ENCODE assay signal across 22 mouse cellular contexts in genomic region chr5:131422737-131423136, GRCm38 (mm10).
DNase-seq lines count a peak whose midpoint lies in the region; ATAC-seq and TF ChIP-seq lines count a peak whose summit lies in the region.
"Had no signal": no experiment of that assay in that cellular context is flagged by ENCODE, and none has a peak within 500 bp of the region (broad histone marks: within the 10 kb centered on the region; RNA-seq: fewer than 3 reads in every experiment).

No protein-coding gene starts in this region.

- H3K27me3 ChIP-seq in intestine, postnatal 0 days (replicated peaks; ENCODE audit: control insufficient read depth, insufficient read depth, low read length): no peaks in the 10 kb centered on the region
- no peaks in the 10 kb centered on the region for H3K27me3 ChIP-seq in intestine, embryonic 16.5 days (replicated peaks; ENCODE audit: control insufficient read depth, insufficient read depth, low read length)
- no peaks in the 10 kb centered on the region for H3K27me3 ChIP-seq in small intestine, adult 2 months (ENCODE audit: control insufficient read depth, insufficient read depth, low read length)
- H3K27me3 ChIP-seq in heart, embryonic 12.5 days (replicated peaks): no peaks in the 10 kb centered on the region
- H3K27me3 ChIP-seq: liver, embryonic 15.5 days; neural tube, embryonic 15.5 days had no signal

- in situ Hi-C loops in ES-E14 (cut with MboI; ENCODE audit: low sequenced_read_pairs in 2 of 2, unreplicated experiment in 2 of 2): loop anchor here in 1 of 2 experiments (10.0 kb wide), 3 partner anchors 258 to 558 kb away; no protein-coding TSS in a partner anchor

- no peaks in the 10 kb centered on the region for H3K9me3 ChIP-seq in intestine, postnatal 0 days (ENCODE audit: control insufficient read depth)
- H3K9me3 ChIP-seq in intestine, embryonic 16.5 days (ENCODE audit: control insufficient read depth, low read length): no peaks in the 10 kb centered on the region
- no peaks in the 10 kb centered on the region for H3K9me3 ChIP-seq in ES-E14 (ENCODE audit: control insufficient read depth, insufficient read depth, low read depth, low read length)
- peaks cover 6% of the 10 kb centered on the region for H3K9me3 ChIP-seq in heart, embryonic 12.5 days (replicated peaks)
- H3K9me3 ChIP-seq: embryonic facial prominence, embryonic 10.5 days; liver, embryonic 15.5 days; midbrain, embryonic 12.5 days; neural tube, embryonic 15.5 days had no signal

- H3K36me3 ChIP-seq in intestine, postnatal 0 days (ENCODE audit: control insufficient read depth, insufficient read depth): no peaks in the 10 kb centered on the region
- no peaks in the 10 kb centered on the region for H3K36me3 ChIP-seq in intestine, embryonic 16.5 days (ENCODE audit: control insufficient read depth, insufficient read depth, low read length)
- H3K36me3 ChIP-seq in ES-E14 (ENCODE audit: control insufficient read depth, insufficient read depth, low read length, poor library complexity, severe bottlenecking): no peaks in the 10 kb centered on the region
- no peaks in the 10 kb centered on the region for H3K36me3 ChIP-seq in small intestine, adult 2 months (ENCODE audit: control insufficient read depth, insufficient read depth, low read length)
- no peaks in the 10 kb centered on the region for H3K36me3 ChIP-seq in heart, embryonic 12.5 days
- H3K36me3 ChIP-seq: embryonic facial prominence, embryonic 10.5 days; liver, embryonic 15.5 days; midbrain, embryonic 12.5 days; neural tube, embryonic 15.5 days had no signal

- H3K9ac ChIP-seq in intestine, postnatal 0 days (ENCODE audit: low read depth, low read length): no peak overlapping the region
- no peak overlapping the region for H3K9ac ChIP-seq in intestine, embryonic 16.5 days (ENCODE audit: low read depth, low read length)
- H3K9ac ChIP-seq in ES-E14 (ENCODE audit: insufficient read depth, low read depth, low read length, poor library complexity, severe bottlenecking): no peak overlapping the region
- no peak overlapping the region for H3K9ac ChIP-seq in heart, embryonic 12.5 days
- H3K9ac ChIP-seq: hindbrain, embryonic 14.5 days; liver, embryonic 15.5 days; midbrain, embryonic 12.5 days; neural tube, embryonic 15.5 days had no signal

- TF ChIP-seq POLR2A in lung, adult 2 months (IDR thresholded peaks at IDR 0.05; ENCODE audit: borderline replicate concordance, extremely low read depth, low read depth, low read length): no peak
- no peak for TF ChIP-seq POLR2A in small intestine, adult 2 months (IDR thresholded peaks at IDR 0.05; ENCODE audit: low read depth, low read length)

- H3K4me1 ChIP-seq in intestine, postnatal 0 days (replicated peaks; ENCODE audit: control insufficient read depth, insufficient read depth, low read length): no peaks in the 10 kb centered on the region
- H3K4me1 ChIP-seq in intestine, embryonic 16.5 days (ENCODE audit: control insufficient read depth, insufficient read depth, low read length): no peaks in the 10 kb centered on the region
- H3K4me1 ChIP-seq in lung, adult 2 months (ENCODE audit: control insufficient read depth, insufficient read depth, low read length): no peaks in the 10 kb centered on the region
- H3K4me1 ChIP-seq in ES-E14 (ENCODE audit: control insufficient read depth in 2 of 2, insufficient read depth in 2 of 2, low read length in 2 of 2, poor library complexity in 1 of 2): peaks cover 0 to 1% of the 10 kb centered on the region in 2 experiments; a peak in 1 of 4 replicates
- H3K4me1 ChIP-seq in small intestine, adult 2 months (ENCODE audit: control insufficient read depth, insufficient read depth, insufficient read length, low read length): no peaks in the 10 kb centered on the region
- H3K4me1 ChIP-seq in heart, embryonic 12.5 days (replicated peaks): no peaks in the 10 kb centered on the region
- H3K4me1 ChIP-seq: embryonic facial prominence, embryonic 10.5 days; liver, embryonic 15.5 days; midbrain, embryonic 12.5 days had no signal

- TF ChIP-seq CTCF in intestine, postnatal 0 days (IDR thresholded peaks at IDR 0.05; ENCODE audit: low read depth): peak; percentile 49
- TF ChIP-seq CTCF in lung, adult 2 months (IDR thresholded peaks at IDR 0.05; ENCODE audit: insufficient read depth, low read length): 0 out of 2 replicates have a peak, but pooled peaks have one; percentile 20
- peak; percentile 25; the same call in 1 of the 2 replicates for TF ChIP-seq CTCF in small intestine, adult 2 months (IDR thresholded peaks at IDR 0.05; ENCODE audit: extremely low read depth, insufficient read length, insufficient replicate concordance, low read depth, low read length)

- H3K4me3 ChIP-seq in intestine, postnatal 0 days (ENCODE audit: low read depth, low read length): no peak overlapping the region
- no peak overlapping the region for H3K4me3 ChIP-seq in intestine, embryonic 16.5 days (ENCODE audit: low read length)
- H3K4me3 ChIP-seq in lung, adult 2 months (replicated peaks; ENCODE audit: extremely low read depth, low read depth, low read length): no peak overlapping the region
- H3K4me3 ChIP-seq in ES-E14 (ENCODE audit: insufficient read depth in 1 of 2, low read depth in 1 of 2, low read length in 2 of 2, poor library complexity in 1 of 2, severe bottlenecking in 1 of 2): no peak overlapping the region
- no peak overlapping the region for H3K4me3 ChIP-seq in small intestine, adult 2 months (ENCODE audit: low read depth, low read length)
- no peak overlapping the region for H3K4me3 ChIP-seq in heart, embryonic 12.5 days
- H3K4me3 ChIP-seq: embryonic facial prominence, embryonic 10.5 days; erythroblast, embryonic 14.5 days; liver, embryonic 15.5 days; midbrain, embryonic 12.5 days; myocyte; neural tube, embryonic 15.5 days had no signal

- H3K27ac ChIP-seq in intestine, postnatal 0 days (ENCODE audit: low read depth, low read length): no peak overlapping the region
- no peak overlapping the region for H3K27ac ChIP-seq in intestine, embryonic 16.5 days (ENCODE audit: low read length)
- no peak overlapping the region for H3K27ac ChIP-seq in ES-E14 (ENCODE audit: insufficient read depth, low read depth, low read length, poor library complexity, severe bottlenecking)
- no peak overlapping the region for H3K27ac ChIP-seq in small intestine, adult 2 months (ENCODE audit: insufficient read depth, low read depth, low read length)
- H3K27ac ChIP-seq in heart, embryonic 12.5 days (ENCODE audit: poor library complexity, severe bottlenecking): no peak overlapping the region
- H3K27ac ChIP-seq: embryonic facial prominence, embryonic 10.5 days; hindbrain, embryonic 14.5 days; liver, embryonic 15.5 days; midbrain, embryonic 12.5 days; neural tube, embryonic 15.5 days had no signal

- no peak for ATAC-seq in intestine, postnatal 0 days
- no peak for ATAC-seq in intestine, embryonic 16.5 days
- ATAC-seq in heart, embryonic 12.5 days (ENCODE audit: insufficient number of reproducible peaks, low FRiP score): no peak
- ATAC-seq: forebrain, embryonic 16.5 days had no signal

- no peak for DNase-seq in lung, adult 2 months
- no peak for DNase-seq in lung, adult 18-20 months
- no peak for DNase-seq in ES-E14 (ENCODE audit: low read depth, low spot score)
- DNase-seq: adrenal gland, adult 8-10 months; cerebellum, adult 11-12 months; gastrocnemius, postnatal 10 days; heart, postnatal 10 days; kidney, adult 18-20 months; left cerebral cortex, postnatal 4 days; thymus, adult 18-20 months had no signal

- H3K4me2 ChIP-seq in intestine, postnatal 0 days (replicated peaks; ENCODE audit: low read depth): no peak overlapping the region
- H3K4me2 ChIP-seq in intestine, embryonic 16.5 days (ENCODE audit: low read depth, low read length): no peak overlapping the region
- no peak overlapping the region for H3K4me2 ChIP-seq in heart, embryonic 12.5 days
- H3K4me2 ChIP-seq: hindbrain, embryonic 14.5 days; liver, embryonic 15.5 days; midbrain, embryonic 12.5 days; neural tube, embryonic 15.5 days had no signal

- 73% methylated on average over 3 of the region's 3 CpGs for WGBS in intestine, postnatal 0 days
- WGBS in intestine, embryonic 16.5 days: 81% methylated on average over 3 of the region's 3 CpGs
- WGBS in lung, adult 2 months: 82% methylated on average over 3 of the region's 3 CpGs
- 86% methylated on average over 3 of the region's 3 CpGs for WGBS in small intestine, adult 2 months
- 75% methylated on average over 3 of the region's 3 CpGs for WGBS in heart, embryonic 12.5 days

TF ChIP-seq in ES-E14, 5 proteins besides CTCF, POLR2A, EP300 and RAD21:
- no peak for TF ChIP-seq HCFC1 (IDR thresholded peaks at IDR 0.05; ENCODE audit: borderline replicate concordance, insufficient read depth, low read length)
- 0 out of 2 replicates have a peak, but pooled peaks have one; percentile 2 for TF ChIP-seq ZC3H11A (IDR thresholded peaks at IDR 0.05; ENCODE audit: borderline replicate concordance, low read depth, low read length)
